Mouse (Mus musculus): ENCODE measurements around the gene Foxp1.

Foxp1 gene

GRCm38 (mm10) chr6:99521038-99521640 lies 1.4 kb downstream of the Foxp1 start:
- peak; percentile 84 for DNase-seq (ENCODE audit: extremely low read depth, insufficient read length, low spot score)

GRCm38 (mm10) chr6:99520676-99521037 lies 1.9 kb downstream of the Foxp1 start:
- DNase-seq (ENCODE audit: extremely low read depth, insufficient read length, low spot score): no peak

DNA sequence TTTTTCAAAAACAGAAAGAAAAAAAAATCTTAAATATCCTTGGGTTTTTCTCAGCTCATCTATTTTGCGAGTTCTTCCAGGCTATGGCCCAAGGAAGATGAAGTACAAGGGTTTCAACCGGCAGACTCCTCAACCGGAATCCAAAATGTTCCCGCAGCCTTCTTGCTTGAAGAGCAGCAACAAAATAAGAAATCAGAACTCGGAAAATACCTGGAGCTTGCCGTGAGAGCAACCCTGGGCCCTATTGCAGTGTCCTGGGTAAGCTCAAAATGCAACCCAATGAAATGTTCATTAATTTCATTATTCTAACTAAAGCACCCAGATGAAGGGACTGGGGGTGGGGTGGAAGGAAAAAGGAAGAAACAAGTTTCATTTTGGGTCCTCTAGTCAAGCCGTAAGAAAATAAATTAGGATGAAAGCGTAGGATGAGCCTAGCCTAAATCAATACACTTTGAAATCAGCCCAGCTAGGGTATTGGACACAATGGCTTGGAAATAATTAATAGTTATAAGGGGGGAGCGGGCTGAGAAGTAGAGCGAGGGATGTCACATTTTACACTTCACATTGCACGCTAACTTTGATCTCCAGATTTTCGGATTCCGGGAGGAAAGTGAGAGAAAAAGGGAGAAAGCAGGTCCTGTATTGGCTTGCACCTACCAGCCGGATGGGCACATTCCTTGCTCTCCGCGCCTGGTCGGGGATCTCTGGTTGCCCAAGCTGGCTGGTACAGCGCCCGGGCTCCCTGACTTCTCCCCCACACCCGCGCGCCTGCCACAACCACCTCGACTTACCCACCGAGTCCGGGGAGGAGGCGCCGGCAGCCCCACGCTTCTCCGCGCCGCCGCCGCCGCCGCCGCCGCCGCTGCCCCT lies 2.5 kb downstream of the Foxp1 start:
- peak; percentile 58 for DNase-seq (ENCODE audit: extremely low read depth, insufficient read length, low spot score)

GRCm38 (mm10) chr6:99519052-99519451 lies 3.5 kb downstream of the Foxp1 start:
- peak; percentile 16 for DNase-seq (ENCODE audit: extremely low read depth, insufficient read length, low spot score)

- DNase-seq (ENCODE audit: extremely low read depth, insufficient read length, low spot score): no peak
These were observed 6.8 kb downstream of the Foxp1 start for GRCm38 (mm10) chr6:99515667-99516199.

GRCm38 (mm10) chr6:99511862-99512261 lies 10.7 kb downstream of the Foxp1 start:
- no peak for DNase-seq (ENCODE audit: extremely low read depth, insufficient read length, low spot score)

DNA sequence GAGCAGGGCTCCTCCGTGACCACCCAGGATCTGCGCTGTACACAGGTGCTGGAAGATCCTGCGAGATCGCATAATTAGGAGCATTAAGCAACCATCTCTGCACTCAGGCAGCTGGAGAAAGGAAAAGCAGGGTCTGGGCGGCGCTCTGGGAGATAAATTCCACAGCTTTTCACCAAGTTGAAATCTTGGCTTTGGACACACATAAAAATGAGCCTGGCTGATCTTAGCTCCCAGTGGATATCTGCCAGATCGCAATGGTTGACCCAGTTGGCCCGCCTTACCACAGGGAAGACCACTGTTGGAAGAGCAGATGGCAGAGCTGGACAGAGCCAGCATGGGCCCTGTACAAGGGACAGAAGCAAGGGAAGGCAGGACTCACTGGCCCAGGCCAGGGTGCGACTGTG lies 13.3 kb downstream of the Foxp1 start:
- no peak for DNase-seq (ENCODE audit: extremely low read depth, insufficient read length, low spot score)

DNA sequence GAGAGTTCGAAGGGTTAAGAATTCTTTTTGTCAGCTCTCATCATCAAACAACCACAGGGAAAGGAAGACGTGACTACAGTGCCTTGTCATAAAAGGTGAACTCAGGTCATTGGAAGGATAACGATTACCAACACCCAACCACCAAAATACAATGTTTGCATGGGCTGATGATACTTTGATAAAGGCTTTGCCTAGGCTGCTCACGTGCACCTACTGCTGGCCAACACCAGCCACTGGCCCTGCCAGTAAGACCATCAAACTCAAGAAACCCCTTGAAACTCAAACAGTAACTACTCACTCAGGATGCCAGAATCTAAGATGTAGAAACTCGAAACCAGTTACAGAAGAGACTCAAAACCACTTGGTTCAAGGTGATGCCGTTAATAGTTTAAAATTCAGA lies 15.7 kb downstream of the Foxp1 start:
- DNase-seq (ENCODE audit: extremely low read depth, insufficient read length, low spot score): no peak

- no peak for DNase-seq (ENCODE audit: extremely low read depth, insufficient read length, low spot score)
These were observed 18.8 kb downstream of the Foxp1 start for GRCm38 (mm10) chr6:99503741-99504140.

DNA sequence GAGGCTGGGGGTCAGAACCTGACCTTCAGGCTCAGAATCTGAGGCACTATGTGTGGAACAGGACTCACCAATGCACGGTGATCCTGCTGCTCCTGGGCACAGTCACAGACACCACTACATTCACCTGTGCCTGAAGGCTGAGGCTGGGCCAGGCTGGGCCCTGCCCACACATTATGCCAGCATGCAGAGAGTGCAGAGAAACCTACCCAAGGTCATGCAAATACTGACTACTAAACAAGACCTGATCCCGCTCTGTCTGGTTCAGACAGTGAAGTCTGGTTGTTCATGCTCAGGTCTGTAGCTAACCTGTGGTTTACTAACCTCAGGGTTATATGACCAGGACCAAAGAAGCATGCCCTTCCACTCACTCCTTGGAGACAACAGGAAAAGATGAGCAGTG lies 19.8 kb downstream of the Foxp1 start:
- DNase-seq (ENCODE audit: extremely low read depth, insufficient read length, low spot score): no peak

- no peak for DNase-seq (ENCODE audit: extremely low read depth, insufficient read length, low spot score)
These were observed 20.2 kb downstream of the Foxp1 start for GRCm38 (mm10) chr6:99502314-99502713.

DNA sequence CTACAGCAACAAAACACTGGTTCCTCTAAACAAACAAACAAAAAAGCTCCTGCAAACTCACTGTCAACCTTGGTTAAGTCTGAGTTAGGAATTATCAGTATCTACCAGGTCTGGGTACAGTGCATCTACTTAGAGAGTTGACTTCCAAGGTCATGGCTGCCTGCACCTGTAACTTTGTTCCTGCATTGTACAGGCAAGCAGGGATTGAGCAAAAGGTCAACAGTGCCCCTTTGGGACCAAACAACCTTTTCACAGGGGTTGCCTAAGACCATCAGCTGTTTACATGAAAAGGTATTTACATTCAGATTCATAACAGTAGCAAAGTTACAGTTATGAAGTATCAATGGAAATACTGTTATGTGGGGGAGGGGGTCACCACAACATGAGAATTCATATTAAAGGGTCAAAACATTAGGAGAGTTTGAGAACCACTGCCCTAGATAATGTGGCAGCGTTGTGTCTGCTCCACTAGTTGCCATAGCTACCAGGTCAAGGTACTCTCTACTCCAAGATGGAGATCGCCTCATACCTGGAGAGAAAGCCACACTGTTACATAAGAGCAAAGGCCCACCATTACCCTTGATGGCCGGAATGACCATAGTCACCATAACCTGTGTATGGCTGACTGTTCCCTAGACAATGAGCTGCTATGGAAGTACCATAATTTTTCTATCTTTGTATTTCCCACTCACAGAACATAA lies 21.8 kb downstream of the Foxp1 start:
- no peak for DNase-seq (ENCODE audit: extremely low read depth, insufficient read length, low spot score)

GRCm38 (mm10) chr6:99498082-99498481 lies 24.4 kb downstream of the Foxp1 start:
- no peak for DNase-seq (ENCODE audit: extremely low read depth, insufficient read length, low spot score)

DNA sequence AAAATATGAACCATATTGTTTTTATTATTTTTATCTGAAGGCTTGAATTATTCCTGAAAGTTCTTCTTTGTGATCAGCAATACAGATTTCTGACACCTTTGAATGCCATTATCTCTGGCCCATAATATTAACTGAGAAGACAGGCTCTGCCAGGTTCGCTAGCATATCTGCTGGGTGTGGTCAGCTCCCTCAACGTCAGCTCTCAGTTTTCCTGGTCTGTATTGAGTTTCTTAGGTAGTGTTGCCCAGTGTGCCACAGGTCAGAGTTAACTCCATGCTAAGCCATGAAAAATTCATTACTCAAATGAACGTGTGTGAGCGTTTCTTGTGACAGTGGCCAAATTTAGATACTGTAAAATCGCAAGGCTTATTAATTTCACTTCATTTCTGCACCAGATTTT lies 26.4 kb downstream of the Foxp1 start:
- no peak for DNase-seq (ENCODE audit: extremely low read depth, insufficient read length, low spot score)

- DNase-seq (ENCODE audit: extremely low read depth, insufficient read length, low spot score): no peak
These were observed 29.6 kb downstream of the Foxp1 start for GRCm38 (mm10) chr6:99492937-99493336.

- no peak for DNase-seq (ENCODE audit: extremely low read depth, insufficient read length, low spot score)
These were observed 30.5 kb downstream of the Foxp1 start for GRCm38 (mm10) chr6:99491979-99492544.

GRCm38 (mm10) chr6:99491146-99491545 lies 31.4 kb downstream of the Foxp1 start:
- no peak for DNase-seq (ENCODE audit: extremely low read depth, insufficient read length, low spot score)

- DNase-seq (ENCODE audit: extremely low read depth, insufficient read length, low spot score): no peak
These were observed 32.4 kb downstream of the Foxp1 start for GRCm38 (mm10) chr6:99489900-99490648.

- DNase-seq (ENCODE audit: extremely low read depth, insufficient read length, low spot score): no peak
These were observed 33.1 kb downstream of the Foxp1 start for GRCm38 (mm10) chr6:99489423-99489822.

- peak; percentile 50 for DNase-seq (ENCODE audit: extremely low read depth, insufficient read length, low spot score)
These were observed 36.5 kb downstream of the Foxp1 start for GRCm38 (mm10) chr6:99485884-99486640.
